Mouse (Mus musculus) layer of hippocampus, adult 11-12 months (tissue): ENCODE measurements around the gene Lekr1.
"Not testable (repeated sequence)": the region's sequence is repeated elsewhere in the genome, so short reads cannot be mapped to it uniquely, and the experiment has no call there.

Experiments
- DNase-seq: peaks from one replicate; pipeline ENCODE4 v3.0.0; 2022; ENCODE audit warnings: low spot score

The Lekr1 gene

DNA sequence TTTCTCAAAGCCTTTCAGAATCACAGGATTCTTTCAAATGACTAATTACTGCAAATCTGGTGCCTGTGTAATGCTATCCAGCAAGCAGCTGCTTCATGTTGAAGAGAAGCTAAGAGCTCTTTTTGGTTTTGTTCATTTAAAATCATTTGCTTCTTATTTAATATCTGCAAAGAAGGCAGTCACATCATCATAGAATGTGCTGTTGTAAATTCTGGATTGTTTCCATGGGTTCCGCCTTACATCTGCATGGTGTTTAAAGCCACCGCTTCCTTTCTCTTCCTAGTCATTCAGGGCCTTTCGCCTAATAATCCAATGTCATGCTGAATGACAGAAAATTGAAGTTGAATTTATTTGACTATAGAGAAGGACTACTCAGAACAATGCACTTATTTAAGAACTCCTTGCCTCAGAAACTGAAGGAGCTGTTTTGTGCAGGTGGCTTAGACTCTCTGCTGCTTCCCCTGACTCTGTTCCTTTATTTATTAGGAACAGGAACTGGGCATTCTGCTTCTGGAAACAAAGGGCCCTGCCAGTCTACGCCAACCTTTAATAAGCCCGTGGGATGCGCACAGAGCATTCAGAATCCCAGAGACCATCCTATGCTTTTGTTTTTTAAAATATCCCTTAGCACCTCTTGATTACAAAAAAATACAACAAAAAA is 101.3 kb downstream of the Lekr1 start:
- peak; percentile 9 for DNase-seq

- not testable (repeated sequence) for DNase-seq
These were observed 103.6 kb downstream of the Lekr1 start for GRCm38 (mm10) chr3:65769666-65770065.

DNA sequence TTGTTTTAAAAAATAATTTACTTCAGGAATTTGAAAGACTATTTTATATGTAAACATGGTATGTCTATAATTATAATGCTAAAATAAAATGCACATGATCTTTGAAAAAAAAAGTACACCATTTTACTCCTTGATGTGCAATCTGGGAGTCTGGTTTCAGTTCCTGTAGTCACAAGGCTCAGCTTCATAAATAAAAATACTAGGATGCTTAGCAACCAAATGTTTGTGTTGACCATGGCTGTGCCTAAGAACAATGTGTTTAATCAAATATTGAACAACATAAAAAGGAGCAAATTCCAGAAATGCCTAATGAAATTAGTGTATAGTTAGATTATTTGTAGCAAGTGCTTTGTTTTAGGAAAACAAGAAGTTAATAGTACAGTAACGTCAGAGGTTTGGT is 107.9 kb downstream of the Lekr1 start:
- no peak for DNase-seq

- no peak for DNase-seq
These were observed 109.1 kb downstream of the Lekr1 start for GRCm38 (mm10) chr3:65775096-65775495.

- no peak for DNase-seq
These were observed 116.2 kb downstream of the Lekr1 start for GRCm38 (mm10) chr3:65782246-65782645.

GRCm38 (mm10) chr3:65790076-65790685 is 124.2 kb downstream of the Lekr1 start:
- no peak for DNase-seq

- DNase-seq, result no peak
These were observed 127.5 kb downstream of the Lekr1 start for GRCm38 (mm10) chr3:65793561-65793960.

- DNase-seq, result no peak
These were observed 128.7 kb downstream of the Lekr1 start for GRCm38 (mm10) chr3:65794711-65795110.

DNA sequence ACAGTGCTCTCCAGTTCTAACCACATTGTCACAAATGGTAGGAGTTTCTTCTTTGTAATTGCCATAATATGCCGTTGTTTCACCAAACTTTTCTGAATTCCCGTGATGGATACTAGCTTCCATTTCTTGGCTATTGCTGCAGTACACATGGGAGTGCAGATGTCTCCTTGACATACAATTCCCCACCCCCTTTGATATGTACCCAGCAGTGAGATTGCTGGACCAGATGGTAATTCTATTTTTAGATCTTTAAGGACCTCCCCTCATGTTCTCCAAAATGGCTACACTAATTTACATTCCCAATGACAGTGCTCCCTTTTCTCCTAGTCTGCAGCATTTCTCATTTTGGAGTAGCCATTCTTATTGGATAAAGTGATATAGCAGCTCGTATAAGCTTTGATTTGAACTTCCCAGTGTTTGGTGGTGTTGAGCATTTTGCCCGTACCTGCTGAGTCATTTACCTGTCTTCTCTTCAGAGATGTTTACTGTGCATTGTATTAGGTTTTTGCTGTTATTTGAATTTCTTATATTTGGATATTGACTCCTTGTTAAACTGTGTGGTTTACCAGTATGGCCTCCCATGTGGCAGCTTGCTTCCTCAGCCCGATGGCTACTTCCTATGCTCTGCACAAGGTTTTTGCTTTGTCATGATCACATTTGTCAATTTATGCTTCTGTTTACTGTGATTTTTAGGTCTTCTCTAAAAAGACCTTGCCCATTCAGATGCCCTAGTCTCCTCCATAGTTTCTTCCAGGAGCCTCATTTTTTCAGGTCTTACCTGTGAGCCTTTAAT is 131.5 kb downstream of the Lekr1 start:
- no peak for DNase-seq

GRCm38 (mm10) chr3:65800962-65801361 is 134.9 kb downstream of the Lekr1 start:
- no peak for DNase-seq

GRCm38 (mm10) chr3:65802185-65802584 is 136.2 kb downstream of the Lekr1 start:
- DNase-seq, result no peak

DNA sequence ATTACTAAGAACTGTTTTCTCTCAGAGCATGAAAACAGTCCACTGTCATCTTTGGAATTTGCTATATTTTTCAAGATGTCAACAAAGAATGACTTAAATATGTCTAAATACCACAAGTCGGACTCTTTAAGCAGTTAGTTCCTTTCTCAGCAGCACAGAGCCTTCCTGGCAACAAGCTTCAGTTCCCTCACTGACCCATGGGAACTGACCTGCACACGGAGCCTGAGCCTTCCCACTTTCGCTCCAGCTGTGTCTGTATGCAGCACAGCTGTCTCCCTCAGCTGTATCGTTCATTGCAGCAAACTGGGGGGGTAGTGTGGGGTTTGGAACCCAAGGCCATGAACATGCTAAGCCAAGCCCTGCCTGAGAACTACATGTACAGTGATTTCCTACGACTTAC is 136.8 kb downstream of the Lekr1 start:
- DNase-seq, result no peak

GRCm38 (mm10) chr3:65814881-65815280 is 148.9 kb downstream of the Lekr1 start:
- DNase-seq, result no peak

DNA sequence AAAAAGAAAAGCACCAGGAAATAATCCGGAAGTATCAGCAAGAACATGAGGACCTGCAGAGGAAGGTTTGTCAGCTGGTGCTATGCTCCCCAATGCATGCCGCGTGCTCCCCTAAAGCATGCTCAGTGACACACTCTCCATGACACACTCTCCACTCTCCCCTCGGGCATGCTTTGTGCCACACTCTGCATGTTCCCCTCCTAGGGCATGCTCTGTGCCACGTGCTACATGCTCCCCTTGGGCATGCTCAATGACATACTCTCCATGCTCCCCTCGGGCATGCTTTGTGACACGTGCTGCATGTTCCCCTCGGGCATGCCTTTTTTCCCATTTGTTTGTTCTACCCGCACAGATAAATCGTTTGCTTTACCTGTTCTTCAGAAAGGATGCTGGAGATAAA is 150.0 kb downstream of the Lekr1 start:
- DNase-seq, result no peak

GRCm38 (mm10) chr3:65818597-65818996 is 152.6 kb downstream of the Lekr1 start:
- DNase-seq, result no peak

DNA sequence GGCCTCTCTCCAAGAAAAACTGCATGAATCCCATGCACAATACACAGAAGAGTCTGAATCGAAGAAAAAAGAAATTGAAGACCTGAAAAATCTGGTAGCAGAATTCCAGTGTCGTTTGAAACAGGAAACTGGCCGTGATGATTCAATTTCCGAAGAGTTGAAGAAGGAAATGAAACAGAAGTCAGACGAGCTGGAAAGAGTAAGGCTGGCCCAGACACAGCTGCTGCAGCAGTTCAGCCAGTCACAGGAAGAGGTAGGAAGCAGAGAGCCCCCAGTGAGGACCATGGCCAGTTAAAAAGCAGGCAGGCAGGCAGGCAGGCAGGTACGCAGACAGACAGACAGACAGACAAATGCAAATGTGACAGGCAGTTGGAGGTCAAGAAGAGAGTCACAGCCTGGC is 153.8 kb downstream of the Lekr1 start:
- DNase-seq, result no peak

DNA sequence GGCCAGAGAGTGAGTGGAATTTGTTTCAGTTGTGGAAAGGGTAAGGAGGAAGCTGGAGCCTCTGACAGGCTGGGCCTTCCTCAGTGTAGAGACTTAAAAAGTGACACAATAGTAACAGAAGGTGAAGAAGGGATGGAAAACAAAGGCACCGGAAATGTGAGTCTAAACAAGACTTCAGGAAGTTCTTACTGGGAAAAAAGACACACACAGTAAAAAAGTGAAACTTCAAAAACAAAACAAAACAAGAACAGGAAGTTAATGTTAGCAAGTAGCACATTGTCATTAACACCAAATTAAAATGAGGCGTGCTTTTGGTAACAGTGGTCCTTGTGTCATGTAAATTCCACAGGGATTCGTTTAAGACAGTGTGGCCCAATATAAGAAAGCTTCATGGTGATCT is 158.9 kb downstream of the Lekr1 start:
- no peak for DNase-seq

DNA sequence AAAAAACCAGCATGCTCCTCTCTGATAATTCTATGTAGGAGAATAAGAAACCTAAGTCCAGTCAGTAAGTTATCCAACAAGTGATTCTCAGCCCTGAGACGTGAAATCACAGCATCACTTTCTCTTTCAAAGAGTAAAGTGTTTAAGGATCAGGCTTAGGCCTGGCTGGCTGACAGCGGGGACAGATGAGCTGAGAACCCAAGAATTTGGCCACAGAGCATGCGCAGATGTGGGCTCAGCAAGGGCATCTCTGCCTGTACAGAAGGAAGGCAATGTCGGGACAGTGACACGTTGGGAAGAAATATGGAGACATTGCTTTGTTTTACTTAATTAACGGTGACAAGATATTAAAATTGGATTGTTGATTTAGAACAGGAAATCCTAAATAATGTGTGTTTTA is 160.7 kb downstream of the Lekr1 start:
- DNase-seq, result no peak

GRCm38 (mm10) chr3:65827400-65827799 is 161.4 kb downstream of the Lekr1 start:
- DNase-seq, result no peak

- DNase-seq, result no peak
These were observed 162.0 kb downstream of the Lekr1 start for GRCm38 (mm10) chr3:65828020-65828419.

DNA sequence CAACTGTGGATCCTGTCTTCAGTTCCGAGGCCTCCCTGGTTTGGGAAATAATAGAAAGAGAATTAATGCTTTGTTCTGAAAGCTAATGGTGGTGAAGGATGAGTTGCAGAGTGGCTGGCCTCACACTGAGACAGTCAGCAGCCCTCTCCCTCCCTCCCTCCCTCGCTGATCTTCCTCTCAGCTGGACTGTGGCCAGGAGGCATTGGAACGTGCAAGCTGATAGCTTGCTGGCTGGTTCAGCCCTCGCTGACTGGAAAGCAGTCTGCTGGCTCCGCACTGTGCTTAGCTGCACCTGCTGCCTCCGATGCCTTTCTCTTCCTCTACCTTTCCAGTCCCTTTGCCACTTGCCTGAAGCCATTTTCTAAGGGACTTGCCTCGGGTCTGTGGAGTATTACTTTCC is 163.2 kb downstream of the Lekr1 start:
- DNase-seq, result peak; percentile 25

DNA sequence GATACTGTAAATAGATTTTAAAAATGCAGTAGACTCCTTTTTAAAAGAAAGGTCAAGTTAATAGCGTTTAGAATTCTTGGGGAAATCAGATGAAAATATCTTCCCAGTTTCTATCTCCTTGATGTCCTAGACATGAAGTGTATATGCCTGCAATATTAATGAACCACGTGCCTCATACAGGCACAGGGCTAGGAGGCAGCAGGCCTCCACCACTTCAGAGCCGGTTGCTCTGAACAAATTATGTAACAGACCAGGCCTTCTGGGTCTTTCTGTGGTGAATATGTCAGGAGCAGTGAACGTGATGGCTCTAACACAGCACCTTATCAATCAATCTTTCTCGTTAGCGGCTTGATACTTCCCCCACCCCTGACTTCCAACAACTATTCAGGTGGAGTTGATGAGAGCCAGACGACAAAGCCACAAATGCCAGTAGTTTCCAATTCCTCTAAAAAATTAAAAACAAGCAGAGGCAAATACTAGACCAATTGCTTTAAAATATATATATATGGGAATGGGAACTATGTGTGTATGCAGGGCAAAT is 164.0 kb downstream of the Lekr1 start:
- DNase-seq, result no peak

GRCm38 (mm10) chr3:65830801-65831200 is 164.8 kb downstream of the Lekr1 start:
- DNase-seq, result no peak
